Mouse (Mus musculus) mouse embryonic stem cell (cell line): ENCODE data around the gene Gm36864.
"Not testable (repeated sequence)": the region's sequence is repeated elsewhere in the genome, so short reads cannot be mapped to it uniquely, and the experiment has no call there.

Experiments
- in situ Hi-C, 2 experiments: fragments of 300-500 bp; cut with MboI; formaldehyde crosslinking; loops; 1 replicate in 1 of 2; 3 replicates in 1 of 2; pipeline ENCODE4 v1.14.3; 2019 to 2020; ENCODE audit warnings: low sequenced_read_pairs in 2 of 2, low pct_unique_long_range_greater_than_20kb in 1 of 2, mixed read lengths in 1 of 2; ENCODE audit not compliant: unreplicated experiment in 1 of 2

The Gm36864 gene

DNA sequence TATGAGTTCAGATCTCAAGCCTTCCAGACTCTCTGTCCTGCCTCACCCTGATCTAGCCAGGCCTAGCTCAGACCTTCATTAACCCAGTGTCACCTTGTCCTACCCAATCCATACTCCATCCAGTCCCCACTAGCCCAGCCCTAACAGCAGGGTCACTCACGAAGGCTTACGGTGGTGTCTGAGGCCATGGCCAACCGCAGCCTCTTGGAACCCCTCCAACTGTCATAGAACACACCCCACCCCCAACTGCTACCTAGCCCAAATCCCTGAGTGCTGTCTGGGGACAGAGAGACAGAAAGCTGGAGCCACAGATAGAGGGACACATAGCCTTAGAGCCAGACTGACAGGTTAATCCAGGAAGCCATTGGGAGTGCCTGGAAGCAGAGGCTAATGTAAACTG lies at the start of gene Gm36864:
Gm36864 (plus strand) TSS at position 269 of the 400 bp plus-strand sequence.
- in situ Hi-C loops: loop anchor here in 1 of 2 experiments (10.0 kb wide), 1 partner anchor 311 kb away; no protein-coding TSS in a partner anchor

DNA sequence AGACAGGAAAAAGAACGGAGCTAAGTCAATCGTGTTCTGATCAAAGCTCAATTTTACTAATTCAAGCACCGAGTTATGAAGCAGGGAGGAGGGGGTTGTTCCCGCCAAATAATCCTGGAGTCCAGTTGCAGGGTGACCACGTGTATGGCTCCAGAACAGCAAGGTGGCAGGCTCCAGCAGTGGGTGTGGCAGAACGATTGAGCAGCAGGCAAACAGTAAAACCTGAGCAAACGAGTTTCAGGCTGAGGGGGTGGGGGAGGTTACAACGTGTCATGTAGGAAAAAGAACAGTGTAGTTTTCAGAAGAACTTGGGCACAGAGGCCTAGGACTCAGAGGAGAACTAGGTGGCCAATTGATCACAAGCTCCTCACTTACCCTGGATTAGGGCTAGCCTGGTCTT lies 49.5 kb upstream of the Gm36864 start:
- in situ Hi-C loops: not testable (repeated sequence)

DNA sequence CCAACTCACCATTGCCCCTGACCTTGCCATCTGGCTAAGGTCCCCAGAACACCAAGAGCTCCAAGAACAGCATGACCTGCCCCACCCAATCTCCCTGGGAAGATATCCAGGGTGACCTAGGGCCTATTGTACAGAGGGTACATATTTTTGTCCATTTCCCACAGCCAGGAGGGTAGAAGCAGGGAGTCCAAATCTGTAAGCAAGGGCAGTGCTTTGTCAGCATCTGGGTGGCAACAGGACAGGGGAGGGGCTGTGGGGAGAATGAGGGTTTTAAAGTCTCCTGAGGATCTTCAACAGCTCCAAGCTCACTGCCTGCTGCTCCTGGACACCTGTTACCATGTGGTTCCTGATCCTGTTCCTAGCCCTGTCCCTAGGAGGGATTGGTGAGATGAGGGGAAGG lies 48.0 kb upstream of the Gm36864 start, which contains the start of gene Klk1b24:
Klk1b24 (plus strand) TSS at position 301 of the 400 bp plus-strand sequence.
- in situ Hi-C loops: not testable (repeated sequence)

DNA sequence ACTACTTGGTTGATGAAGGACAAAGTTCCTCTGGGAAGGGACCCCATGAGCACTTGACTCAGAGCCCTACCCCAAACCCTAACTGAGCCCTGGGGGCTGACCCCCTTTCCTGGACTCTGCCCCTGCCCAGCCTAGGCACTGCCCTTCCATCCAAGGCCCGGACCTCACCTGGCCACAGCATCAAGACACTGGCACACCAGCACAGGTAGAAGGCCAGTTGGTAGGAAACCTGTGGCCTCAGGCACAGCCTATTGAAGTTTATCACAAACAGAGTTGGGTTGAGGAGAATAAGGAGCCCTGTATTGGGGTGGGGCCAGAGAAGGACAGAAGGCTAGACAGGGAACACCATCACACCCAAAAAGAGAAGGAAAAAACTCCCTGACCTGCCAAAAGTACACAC lies 42.5 kb upstream of the Gm36864 start:
- in situ Hi-C loops: not testable (repeated sequence)

DNA sequence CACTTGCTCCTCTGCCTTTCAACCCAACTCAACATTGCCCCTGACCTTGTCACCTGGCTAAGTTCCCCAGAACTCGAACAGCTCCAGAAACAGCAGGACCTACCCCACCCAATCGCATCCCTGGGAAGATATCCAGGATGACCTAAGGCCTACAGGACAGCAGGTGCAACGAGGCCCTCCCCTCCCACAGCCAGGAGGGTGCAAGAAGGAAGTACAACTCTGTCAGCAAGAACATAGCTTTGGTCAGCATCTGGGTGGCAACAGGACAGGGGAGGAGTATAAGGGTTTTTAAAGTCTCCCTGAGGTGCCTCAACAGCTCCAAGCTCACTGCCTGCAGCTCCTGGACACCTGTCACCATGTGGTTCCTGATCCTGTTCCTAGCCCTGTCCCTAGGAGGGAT lies 38.1 kb upstream of the Gm36864 start, which contains the start of gene Klk1b3:
Klk1b3 (plus strand) TSS at position 301 of the 400 bp plus-strand sequence.
- in situ Hi-C loops: loop anchor here in 1 of 2 experiments (5.0 kb wide), 1 partner anchor 76 kb away; no protein-coding TSS in a partner anchor

DNA sequence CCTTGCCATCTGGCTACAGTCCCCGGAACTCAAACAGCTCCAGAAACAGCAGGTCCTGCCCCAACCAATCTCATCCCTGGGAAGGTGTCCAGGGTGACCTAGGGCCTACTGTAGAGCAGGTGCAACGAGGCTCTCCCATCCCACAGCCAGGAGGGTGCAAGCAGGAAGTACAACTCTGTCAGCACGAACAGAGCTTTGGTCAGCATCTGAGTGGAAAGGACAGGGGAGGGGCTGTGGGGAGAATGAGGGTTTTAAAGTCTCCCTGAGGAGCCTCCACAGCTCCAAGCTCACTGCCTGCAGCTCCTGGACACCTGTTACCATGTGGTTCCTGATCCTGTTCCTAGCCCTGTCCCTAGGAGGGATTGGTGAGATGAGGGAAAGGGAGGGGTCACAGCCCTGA lies 28.8 kb upstream of the Gm36864 start, which contains the start of gene Klk1b4:
Klk1b4 (plus strand) TSS at position 301 of the 400 bp plus-strand sequence.
- in situ Hi-C loops: not testable (repeated sequence)

DNA sequence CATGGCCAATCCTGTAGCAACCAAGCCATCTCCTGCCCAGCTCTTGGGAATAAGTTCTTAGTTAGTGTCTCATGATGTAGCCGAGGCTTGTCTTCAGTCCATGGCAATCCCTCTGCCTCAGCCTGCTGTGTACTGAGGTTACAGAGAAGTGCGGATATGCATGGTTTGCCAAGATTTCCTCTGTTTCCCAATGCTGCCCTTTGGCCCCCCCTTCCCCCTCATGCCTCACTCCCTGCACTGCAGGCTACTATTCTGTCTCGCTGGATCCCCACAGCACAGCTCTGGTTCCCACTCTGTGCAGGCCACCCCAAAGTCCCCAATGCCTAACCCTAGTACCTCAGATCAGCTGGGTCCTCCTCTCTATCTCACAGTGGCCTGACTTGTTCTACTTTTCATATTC lies 27.7 kb upstream of the Gm36864 start:
- in situ Hi-C loops: no loop called here

- in situ Hi-C loops: no loop called here
Observed at GRCm38 (mm10) chr7:44215645-44216044, 20.3 kb upstream of the Gm36864 start, which contains the start of gene Klk1b5. TSS of gene Klk1b5 (plus strand) at chr7:44215945.

- in situ Hi-C loops: not testable (repeated sequence)
Observed at GRCm38 (mm10) chr7:44221601-44222000, 14.4 kb upstream of the Gm36864 start.

GRCm38 (mm10) chr7:44222335-44222734 lies 13.6 kb upstream of the Gm36864 start:
- in situ Hi-C loops: not testable (repeated sequence)

GRCm38 (mm10) chr7:44225076-44225475 lies 10.9 kb upstream of the Gm36864 start, which contains the start of gene Klk1:
TSS of gene Klk1 (plus strand) at chr7:44225360.
- in situ Hi-C loops: no loop called here

GRCm38 (mm10) chr7:44239913-44240312 lies 3.9 kb downstream of the Gm36864 start:
- in situ Hi-C loops: loop anchor here in 1 of 2 experiments (10.0 kb wide), 1 partner anchor 315 kb away; no protein-coding TSS in a partner anchor

DNA sequence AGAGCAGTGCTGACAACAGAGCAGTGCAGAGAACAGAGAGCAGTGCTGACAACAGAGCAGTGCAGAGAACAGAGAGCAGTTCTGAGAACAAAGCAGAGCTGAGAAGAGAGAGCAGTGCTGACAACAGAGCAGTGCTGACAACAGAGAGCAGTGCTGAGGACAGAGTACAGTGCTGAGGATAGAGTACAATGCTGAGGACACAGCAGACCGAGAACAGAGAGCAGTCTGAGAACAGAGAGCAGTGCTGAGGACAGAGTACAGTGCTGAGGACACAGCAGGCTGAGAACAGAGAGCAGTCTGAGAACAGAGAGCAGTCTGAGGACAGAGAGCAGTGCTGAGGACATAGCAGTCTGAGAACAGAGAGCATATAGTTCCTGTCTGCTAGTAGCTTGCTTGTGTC lies 4.7 kb downstream of the Gm36864 start:
- in situ Hi-C loops: no loop called here

- in situ Hi-C loops: no loop called here
Observed at GRCm38 (mm10) chr7:44241163-44241562, 5.2 kb downstream of the Gm36864 start.

- in situ Hi-C loops: no loop called here
Observed at GRCm38 (mm10) chr7:44244080-44244479, 8.1 kb downstream of the Gm36864 start.

GRCm38 (mm10) chr7:44246055-44246983 lies 10.3 kb downstream of the Gm36864 start, which contains the start of the genes 1700028J19Rik and 2410002F23Rik:
TSS of gene 1700028J19Rik (minus strand) at chr7:44246695.
TSS of gene 2410002F23Rik (plus strand) at chr7:44246722.
- in situ Hi-C loops: no loop called here

GRCm38 (mm10) chr7:44246984-44247470 lies 11.1 kb downstream of the Gm36864 start:
- in situ Hi-C loops: no loop called here

DNA sequence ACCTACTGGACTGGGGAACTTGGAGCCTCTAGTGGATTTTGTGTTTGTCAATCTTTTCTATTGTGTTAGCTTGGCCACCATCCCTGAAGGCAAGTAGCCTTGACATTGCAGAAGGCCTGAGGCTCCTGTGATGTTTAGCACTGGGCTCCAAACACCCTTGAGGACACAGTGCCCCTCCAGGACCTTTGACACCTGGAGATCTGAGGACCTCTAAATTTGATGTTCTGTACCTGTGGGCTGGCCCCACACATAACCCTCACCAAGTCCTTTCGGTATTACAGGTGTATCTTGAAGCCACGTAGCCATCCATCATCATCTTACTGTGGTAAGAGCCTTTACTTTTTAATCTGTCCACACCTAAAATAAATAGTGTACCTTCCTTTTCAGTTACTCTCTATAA lies 12.0 kb downstream of the Gm36864 start:
- in situ Hi-C loops: no loop called here

DNA sequence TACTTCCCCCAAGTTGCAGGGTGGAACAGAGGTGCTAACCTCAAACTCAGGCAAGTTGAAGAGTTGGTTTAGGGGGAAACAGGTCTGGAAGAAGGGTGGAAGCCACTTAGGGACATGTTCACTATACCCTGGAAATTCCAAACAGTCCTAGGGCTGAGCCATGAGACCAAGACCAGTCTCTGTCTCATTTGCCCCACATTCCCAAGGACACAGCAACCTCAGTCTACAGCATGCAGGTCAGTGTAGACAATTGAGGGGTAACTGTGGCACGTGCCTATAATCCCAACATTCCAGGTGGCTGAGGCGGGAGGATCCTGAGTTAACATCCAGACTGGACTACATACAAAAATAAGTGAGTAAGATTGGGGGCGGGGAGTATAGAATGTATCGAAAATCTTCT lies 13.3 kb downstream of the Gm36864 start:
- in situ Hi-C loops: no loop called here
